Mouse (Mus musculus): Measurements from ENCODE around the gene Megf8. TPM values are rescaled to one million over a fixed set of nuclear protein-coding genes. Genes with fewer than 3 reads are reported as not detected.

The Megf8 gene
- polyA plus RNA-seq, 1 experiment from 2014 or later, result 1.2 TPM

DNA sequence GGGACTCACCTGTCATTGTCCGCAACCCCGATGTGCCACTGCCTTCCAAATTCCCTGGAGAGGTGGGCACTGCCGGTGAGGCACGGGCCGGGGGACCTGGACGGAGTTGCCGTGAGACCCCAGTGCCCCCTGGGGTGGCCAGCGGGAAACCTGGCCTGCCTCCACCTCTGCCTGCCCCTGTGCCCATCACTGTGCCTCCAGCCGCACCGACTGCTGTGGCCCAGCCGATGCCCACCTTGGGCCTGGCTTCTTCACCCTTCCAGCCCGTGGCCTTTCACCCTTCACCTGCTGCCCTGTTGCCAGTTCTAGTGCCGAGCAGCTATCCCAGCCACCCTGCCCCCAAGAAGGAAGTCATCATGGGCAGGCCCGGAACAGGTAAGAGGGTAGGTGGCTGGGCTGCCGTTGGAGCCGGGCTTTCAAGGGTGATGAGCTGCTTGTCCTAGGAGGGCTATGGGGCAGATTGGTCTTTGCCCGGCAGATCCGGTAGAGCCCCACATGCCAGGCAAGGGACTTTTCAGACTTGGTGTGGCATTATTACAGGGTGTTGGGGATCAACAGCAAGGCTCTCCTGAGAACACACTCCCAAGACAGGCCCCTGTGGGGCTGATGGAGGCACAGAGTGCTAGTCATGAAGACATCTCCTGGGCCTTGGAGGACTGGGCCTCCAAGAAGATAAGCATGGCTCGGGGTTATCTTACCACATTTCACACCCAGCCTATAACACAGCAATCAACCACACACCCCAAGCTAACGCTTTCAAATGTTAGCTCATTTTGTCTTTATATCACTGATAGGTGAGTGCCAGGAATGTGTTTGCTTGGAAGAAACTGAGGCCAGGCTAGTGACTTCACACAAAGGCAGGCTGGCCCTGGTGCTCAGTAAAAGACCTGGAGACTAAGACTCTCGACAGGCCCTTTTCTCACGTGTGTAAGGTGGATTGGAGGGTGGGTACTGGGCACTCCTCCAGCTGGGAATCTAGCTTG is 43.4 kb upstream of the Megf8 start:
- H3K27me3 ChIP-seq, result no peaks in the 10 kb centered on the region
- H3K9me3 ChIP-seq (replicated peaks), result no peaks in the 10 kb centered on the region
- peak; percentile 61 for DNase-seq
- ATAC-seq (ENCODE audit: low read depth), result peak; percentile 81
- H3K4me2 ChIP-seq, result peak overlapping the region; percentile 61
- peak overlapping the region; percentile 27 for H3K4me3 ChIP-seq (replicated peaks)
- peaks cover 33% of the 10 kb centered on the region for H3K36me3 ChIP-seq
- H3K27ac ChIP-seq, result peak overlapping the region; percentile 96
- peaks cover 98% of the 10 kb centered on the region for H3K4me1 ChIP-seq (replicated peaks)
- 68% methylated on average over 22 of the region's 22 CpGs for WGBS (ENCODE audit: insufficient replicate concordance)
- peak overlapping the region; percentile 83 for H3K9ac ChIP-seq

DNA sequence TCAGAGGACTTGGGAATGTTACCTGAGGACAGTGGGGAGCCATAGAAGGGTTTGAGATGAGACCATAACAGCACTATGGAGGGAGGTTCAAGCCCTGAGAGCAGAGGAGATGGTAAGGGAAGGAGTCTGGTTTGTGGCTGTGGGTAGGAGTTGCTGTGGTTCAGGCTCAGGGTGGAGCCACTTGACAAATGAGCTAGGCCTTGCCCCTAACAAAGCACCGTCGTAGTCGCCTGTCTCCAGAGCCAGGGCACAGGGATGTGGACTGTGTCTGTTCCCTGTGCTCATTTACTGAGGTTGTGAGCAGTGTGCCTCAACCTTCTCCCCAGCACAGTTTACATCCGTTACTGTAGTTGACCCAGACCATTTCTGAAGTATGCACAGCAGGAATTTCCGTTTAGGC is 42.4 kb upstream of the Megf8 start:
- peaks cover 97% of the 10 kb centered on the region for H3K4me1 ChIP-seq (replicated peaks)
- ATAC-seq (ENCODE audit: low read depth) (0 out of 2 replicates have a peak, but pooled peaks have one; percentile 13), DNase-seq (no peak)
- peak overlapping the region; percentile 96 for H3K27ac ChIP-seq
- H3K4me3 ChIP-seq (replicated peaks), result peak overlapping the region; percentile 23
- peak overlapping the region; percentile 83 for H3K9ac ChIP-seq
- H3K4me2 ChIP-seq, result peak overlapping the region; percentile 61
- peaks cover 33% of the 10 kb centered on the region for H3K36me3 ChIP-seq
- H3K9me3 ChIP-seq (replicated peaks), result no peaks in the 10 kb centered on the region
- 33% methylated on average over 5 of the region's 5 CpGs for WGBS (ENCODE audit: insufficient replicate concordance)
- H3K27me3 ChIP-seq, result no peaks in the 10 kb centered on the region

DNA sequence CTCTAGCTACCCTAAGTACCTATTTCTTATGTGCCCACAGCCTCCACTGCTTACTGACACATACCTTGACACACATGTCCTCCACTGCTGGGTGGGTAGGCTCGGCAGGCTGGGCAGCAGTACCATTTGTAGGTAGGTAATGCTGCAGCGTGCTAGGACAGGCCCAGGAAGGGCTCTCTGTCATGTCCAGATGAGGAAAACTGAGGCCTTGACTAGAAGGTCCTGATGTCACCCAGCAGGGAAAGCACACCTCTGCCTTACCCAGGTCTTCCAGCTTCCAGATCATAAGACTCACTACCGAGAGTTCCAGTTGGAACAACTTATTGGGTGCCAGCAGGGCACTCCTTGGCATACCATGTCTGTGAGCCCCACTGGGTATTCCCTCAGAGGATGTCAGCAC is 42.0 kb upstream of the Megf8 start:
- H3K27me3 ChIP-seq, result no peaks in the 10 kb centered on the region
- peak overlapping the region; percentile 7; the same call in 1 of the 2 replicates for H3K4me3 ChIP-seq (replicated peaks)
- peaks cover 97% of the 10 kb centered on the region for H3K4me1 ChIP-seq (replicated peaks)
- H3K36me3 ChIP-seq, result peaks cover 33% of the 10 kb centered on the region
- H3K27ac ChIP-seq, result peak overlapping the region; percentile 96
- ATAC-seq (ENCODE audit: low read depth) (no peak), DNase-seq (no peak)
- H3K9ac ChIP-seq, result peak overlapping the region; percentile 83
- peak overlapping the region; percentile 61 for H3K4me2 ChIP-seq
- 88% methylated on average over 3 of the region's 3 CpGs for WGBS (ENCODE audit: insufficient replicate concordance)
- no peaks in the 10 kb centered on the region for H3K9me3 ChIP-seq (replicated peaks)

DNA sequence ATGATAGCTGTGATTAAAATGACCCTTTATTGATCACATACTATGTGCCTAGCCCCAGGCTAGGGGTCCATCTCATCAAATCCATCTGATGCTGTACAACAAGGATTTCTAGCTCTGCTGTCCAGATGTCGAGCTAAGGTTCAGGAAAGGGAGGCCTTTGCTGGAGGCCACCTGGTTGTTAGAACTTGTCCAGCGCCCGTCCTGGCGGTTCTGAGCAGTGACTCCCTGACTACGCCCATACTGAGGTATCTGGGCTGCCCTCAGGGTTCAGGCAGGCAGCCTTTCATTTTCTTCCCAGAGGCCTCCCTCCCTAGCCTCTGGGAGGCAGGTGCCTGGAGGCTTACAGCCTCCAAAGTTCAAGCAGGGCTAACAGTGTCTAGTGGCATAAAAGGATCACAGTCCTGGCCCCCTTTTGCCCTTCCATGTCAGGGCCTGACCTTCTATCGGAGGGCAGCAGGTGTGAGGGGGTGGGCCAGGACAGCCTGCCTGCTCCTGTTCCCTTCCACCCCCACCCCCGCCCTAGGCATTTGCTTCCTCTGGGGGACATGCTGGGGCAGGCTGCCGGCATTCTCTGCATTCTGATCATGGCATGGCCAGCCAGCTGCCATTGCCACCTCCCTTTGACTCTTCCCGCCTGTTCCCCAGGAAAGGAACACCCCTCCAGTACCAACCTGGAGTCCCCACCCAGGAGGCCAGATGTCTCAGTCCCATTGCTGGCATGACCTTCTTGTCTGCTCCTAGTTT is 41.2 kb upstream of the Megf8 start:
- Histone ChIP-seq H3K9ac (peak overlapping the region; percentile 83), H3K9me3 (replicated peaks) (no peaks in the 10 kb centered on the region), H3K27me3 (no peaks in the 10 kb centered on the region), H3K4me3 (replicated peaks) (no peak overlapping the region), H3K36me3 (peaks cover 30% of the 10 kb centered on the region), H3K27ac (peak overlapping the region; percentile 96), H3K4me2 (peak overlapping the region; percentile 61), H3K4me1 (replicated peaks) (peaks cover 97% of the 10 kb centered on the region)
- DNase-seq (no peak), ATAC-seq (ENCODE audit: low read depth) (no peak)
- WGBS (ENCODE audit: insufficient replicate concordance), result 64% methylated on average over 9 of the region's 9 CpGs

DNA sequence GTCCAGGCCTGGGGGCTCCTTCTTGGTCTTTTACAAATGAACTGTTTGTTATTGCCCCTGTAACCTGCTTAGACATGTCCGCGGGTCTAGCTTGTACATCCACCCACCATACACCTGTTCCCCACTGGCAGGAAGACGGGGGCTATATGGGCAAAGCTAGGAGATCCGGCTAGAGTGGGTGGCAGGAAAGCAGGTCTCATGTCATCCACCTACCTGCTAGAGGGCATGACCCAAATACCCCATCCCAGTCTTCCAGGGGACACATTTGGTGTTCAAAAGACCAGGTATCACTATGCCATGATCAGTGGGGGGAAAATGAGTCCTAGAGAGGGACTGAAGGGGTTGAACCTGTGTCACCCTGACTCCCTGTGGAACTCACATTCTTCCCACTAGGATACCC is 39.6 kb upstream of the Megf8 start:
- no peak for DNase-seq
- Histone ChIP-seq H3K36me3 (peaks cover 14% of the 10 kb centered on the region), H3K4me3 (replicated peaks) (peak overlapping the region; percentile 87; the same call in 1 of the 2 replicates), H3K9me3 (replicated peaks) (no peaks in the 10 kb centered on the region), H3K27ac (peak overlapping the region; percentile 96), H3K27me3 (no peaks in the 10 kb centered on the region), H3K4me1 (replicated peaks) (peaks cover 90% of the 10 kb centered on the region), H3K4me2 (peak overlapping the region; percentile 99), H3K9ac (peak overlapping the region; percentile 83)
- 89% methylated on average over 4 of the region's 4 CpGs for WGBS (ENCODE audit: insufficient replicate concordance)
- ATAC-seq (ENCODE audit: low read depth), result no peak

DNA sequence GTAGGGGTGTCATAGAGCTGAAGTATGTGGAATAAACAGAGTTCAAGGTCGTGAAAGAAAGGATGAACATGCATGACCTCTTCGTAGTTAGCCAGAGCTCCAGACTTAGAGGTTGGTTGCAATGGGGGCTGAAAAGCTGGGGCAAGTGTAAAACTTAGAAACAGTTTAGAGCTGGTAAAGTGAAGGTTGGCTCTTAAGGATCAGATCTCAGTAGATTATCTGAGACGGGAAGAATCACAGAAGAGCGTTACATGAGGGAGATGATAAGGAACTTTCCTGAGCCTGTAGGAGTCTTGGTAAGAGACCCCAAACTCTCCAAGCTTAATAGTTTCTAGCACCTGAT is 39.0 kb upstream of the Megf8 start:
- peak overlapping the region; percentile 96 for H3K27ac ChIP-seq

DNA sequence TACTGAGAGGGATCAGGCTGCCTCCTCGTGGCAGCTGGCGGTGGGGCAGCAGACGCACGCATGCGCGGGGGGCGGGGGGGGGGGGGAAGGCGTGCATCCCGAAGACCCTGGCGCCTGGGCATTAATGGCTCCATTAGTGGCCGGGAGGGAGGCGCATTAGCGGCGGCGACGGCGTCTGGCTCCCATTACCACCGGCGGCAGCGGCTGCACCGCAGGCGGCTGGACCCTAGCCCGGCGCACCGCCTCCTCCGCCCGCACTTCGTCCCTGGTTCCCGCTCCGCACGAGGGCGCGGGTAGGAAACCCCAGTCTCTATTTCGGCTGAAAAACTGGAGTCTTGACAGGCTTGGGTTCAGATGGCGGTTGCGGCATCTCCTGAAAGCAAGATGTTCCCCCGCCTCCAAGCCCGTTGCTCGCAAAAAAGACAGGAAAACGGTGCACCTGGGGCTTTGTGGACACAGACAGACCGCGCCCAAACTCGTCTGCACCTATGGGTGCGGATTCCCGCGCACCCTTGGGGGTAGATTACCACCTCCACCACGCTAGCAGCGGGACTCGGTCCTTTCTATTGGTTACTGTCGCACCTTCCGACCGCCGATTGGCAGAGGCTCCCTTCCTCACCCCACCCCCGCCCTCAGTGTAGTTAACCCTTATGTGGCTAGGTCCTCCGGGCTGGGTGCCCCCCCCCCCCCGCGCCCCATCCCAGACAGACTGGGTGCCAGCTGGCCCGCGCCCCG is 38.5 kb upstream of the Megf8 start:
- Histone ChIP-seq H3K9me3 (replicated peaks) (no peaks in the 10 kb centered on the region), H3K27ac (peak overlapping the region; percentile 96), H3K4me3 (replicated peaks) (peak overlapping the region; percentile 87), H3K4me2 (peak overlapping the region; percentile 99), H3K9ac (peak overlapping the region; percentile 83), H3K36me3 (0 out of 2 replicates have a peak, but pooled peaks cover 3% of the 10 kb centered on the region), H3K27me3 (no peaks in the 10 kb centered on the region), H3K4me1 (replicated peaks) (peaks cover 89% of the 10 kb centered on the region)
- peak; percentile 87 for DNase-seq
- under 1% methylated on average over 59 of the region's 60 CpGs for WGBS (ENCODE audit: insufficient replicate concordance)
- ATAC-seq (ENCODE audit: low read depth), result peak; percentile 66

More for the DNA sequence above, 39.0 kb upstream of the Megf8 start:
- ATAC-seq (ENCODE audit: low read depth), result no peak
- 8% methylated on average over 4 of the region's 4 CpGs for WGBS (ENCODE audit: insufficient replicate concordance)
- Histone ChIP-seq H3K36me3 (peaks cover 8% of the 10 kb centered on the region), H3K4me3 (replicated peaks) (peak overlapping the region; percentile 87), H3K9me3 (replicated peaks) (no peaks in the 10 kb centered on the region), H3K4me2 (peak overlapping the region; percentile 99), H3K9ac (peak overlapping the region; percentile 83), H3K4me1 (replicated peaks) (peaks cover 89% of the 10 kb centered on the region), H3K27me3 (no peaks in the 10 kb centered on the region)
- DNase-seq, result no peak

DNA sequence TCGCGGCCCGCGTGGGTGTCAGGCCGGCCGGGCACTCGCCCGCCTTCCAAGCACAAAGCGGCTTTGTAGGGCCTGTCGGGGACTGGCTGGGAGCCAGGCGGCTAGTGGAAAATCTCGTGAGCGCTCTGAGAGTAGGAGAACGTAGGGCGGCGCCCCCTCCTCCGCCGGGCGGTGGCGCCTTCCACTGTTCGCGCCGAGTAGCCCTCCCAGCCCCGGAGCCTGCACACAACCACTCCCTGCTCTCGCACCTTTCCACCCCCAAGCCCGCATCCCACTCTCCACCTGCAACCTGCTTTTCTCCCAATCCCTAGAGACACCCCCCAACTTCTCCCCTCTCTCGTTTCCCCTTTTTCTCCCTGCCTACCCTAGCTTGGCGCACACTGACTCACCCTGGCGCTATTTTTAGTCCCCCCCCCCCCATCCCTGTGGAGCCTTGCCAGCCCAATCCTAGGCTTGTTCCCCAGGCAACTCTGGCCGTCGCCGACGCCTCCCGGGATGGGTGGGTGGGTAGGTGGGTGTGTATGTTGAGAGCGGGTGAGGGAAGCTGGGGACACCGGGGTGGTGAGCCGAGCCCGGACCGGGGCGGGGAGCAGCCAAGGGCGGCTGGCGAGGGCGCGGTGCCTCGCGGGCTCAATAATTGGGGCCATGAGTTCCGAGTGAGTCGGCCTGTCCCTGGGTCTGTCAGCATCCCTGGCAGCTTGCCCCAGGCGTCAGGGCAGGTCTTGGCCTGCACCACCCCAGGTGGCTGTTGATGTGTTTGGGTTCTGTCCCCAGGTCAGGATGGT is 37.7 kb upstream of the Megf8 start:
- H3K9ac ChIP-seq, result peak overlapping the region; percentile 83
- 0 out of 2 replicates have a peak, but pooled peaks cover 3% of the 10 kb centered on the region for H3K36me3 ChIP-seq
- peak overlapping the region; percentile 99 for H3K4me2 ChIP-seq
- H3K27ac ChIP-seq, result peak overlapping the region; percentile 96
- no peaks in the 10 kb centered on the region for H3K9me3 ChIP-seq (replicated peaks)
- peaks cover 89% of the 10 kb centered on the region for H3K4me1 ChIP-seq (replicated peaks)
- WGBS (ENCODE audit: insufficient replicate concordance), result 2% methylated on average over 47 of the region's 49 CpGs
- DNase-seq (peak; percentile 74), ATAC-seq (ENCODE audit: low read depth) (peak; percentile 52)
- no peaks in the 10 kb centered on the region for H3K27me3 ChIP-seq
- H3K4me3 ChIP-seq (replicated peaks), result peak overlapping the region; percentile 87

DNA sequence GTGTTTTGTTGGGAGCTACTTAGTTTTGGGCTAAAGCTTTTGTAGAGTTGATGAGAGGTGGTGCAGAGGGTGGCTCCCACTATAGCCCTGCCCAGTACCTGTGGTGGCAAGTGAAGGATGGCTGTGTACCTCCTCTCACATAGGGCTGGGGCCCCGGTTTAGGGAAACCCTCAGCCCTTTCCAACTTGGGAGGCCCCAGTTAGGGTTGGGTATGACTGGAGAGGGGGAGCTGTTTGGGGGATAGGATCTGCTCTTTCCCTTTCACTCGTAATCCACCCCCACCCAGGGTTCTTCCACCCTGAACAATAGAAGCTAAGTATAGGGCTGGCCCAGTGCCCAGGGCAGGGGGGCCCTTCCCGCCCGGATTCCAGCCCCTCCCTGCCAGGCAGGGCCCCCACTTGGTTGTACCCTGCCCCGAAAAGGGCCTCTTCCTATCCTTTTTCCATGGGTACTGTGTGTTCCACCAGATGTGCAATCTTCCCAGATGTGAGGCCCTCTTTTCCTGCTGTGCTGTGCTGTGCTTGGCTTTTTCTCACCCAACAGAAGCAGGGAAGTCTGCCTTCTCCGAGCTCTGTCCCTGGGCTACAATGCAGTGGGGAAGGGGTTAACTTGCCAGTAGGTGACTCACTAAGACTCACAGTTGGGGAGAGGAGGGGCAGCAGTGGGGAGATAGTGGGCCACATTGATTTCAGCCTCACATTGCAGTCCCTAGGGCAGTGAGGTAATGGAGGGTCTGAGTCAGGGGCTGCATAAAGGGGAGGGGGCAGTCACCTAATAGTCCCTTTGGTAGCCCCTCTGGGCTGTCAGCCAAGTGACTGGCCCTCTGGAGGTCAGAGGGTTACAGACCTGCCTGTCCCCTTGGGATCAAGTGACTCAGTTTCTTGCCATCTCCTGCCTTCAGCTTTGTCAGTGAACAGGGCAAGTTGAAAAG is 36.8 kb upstream of the Megf8 start:
- Histone ChIP-seq H3K4me3 (replicated peaks) (peak overlapping the region; percentile 87), H3K27me3 (no peaks in the 10 kb centered on the region), H3K36me3 (peaks cover 9% of the 10 kb centered on the region), H3K9ac (peak overlapping the region; percentile 83), H3K4me1 (replicated peaks) (peaks cover 89% of the 10 kb centered on the region), H3K9me3 (replicated peaks) (no peaks in the 10 kb centered on the region), H3K4me2 (peak overlapping the region; percentile 99), H3K27ac (peak overlapping the region; percentile 96)
- ATAC-seq (ENCODE audit: low read depth), result no peak
- no peak for DNase-seq
- under 1% methylated on average over 6 of the region's 6 CpGs for WGBS (ENCODE audit: insufficient replicate concordance)

Data from liver, embryonic 13.5 days (tissue).